Mouse (Mus musculus): ENCODE results near the gene Gm11060. TPM values are rescaled to one million over a fixed set of nuclear protein-coding genes. Genes with fewer than 3 reads are reported as not detected.

Gm11060 gene
- not detected in 2 replicates for polyA plus RNA-seq (2015; fragmentation: Nextera tagmentation; extraction: Ambion mirVana)

GRCm38 (mm10) chr2:105091718-105092117 is at the start of gene Gm11060:
Gm11060 (plus strand) TSS chr2:105092018.
- no peak for ATAC-seq
- no peak within 1 kb of the TSS for H3K27ac ChIP-seq (ENCODE audit: low read length)

GRCm38 (mm10) chr2:105043152-105043551 is 48.7 kb upstream of the Gm11060 start:
- Histone ChIP-seq H3K4me2 (ENCODE audit: low read depth, low read length) (no peak overlapping the region), H3K9ac (ENCODE audit: low read depth, low read length) (no peak overlapping the region), H3K36me3 (ENCODE audit: control insufficient read depth, insufficient read depth, low read length) (no peaks in the 10 kb centered on the region), H3K27ac (ENCODE audit: low read length) (no peak overlapping the region), H3K4me1 (ENCODE audit: control insufficient read depth, insufficient read depth, low read length) (no peaks in the 10 kb centered on the region), H3K9me3 (ENCODE audit: control insufficient read depth, low read length) (no peaks in the 10 kb centered on the region), H3K27me3 (replicated peaks; ENCODE audit: control insufficient read depth, insufficient read depth, low read length) (0 out of 2 replicates have a peak, but pooled peaks cover 2% of the 10 kb centered on the region), H3K4me3 (ENCODE audit: low read length) (no peak overlapping the region)
- WGBS, result 63% methylated on average over 4 of the region's 4 CpGs
- ATAC-seq, result no peak

More at GRCm38 (mm10) chr2:105091718-105092117, at the start of gene Gm11060:
- no peaks in the 10 kb centered on the region for H3K27me3 ChIP-seq (replicated peaks; ENCODE audit: control insufficient read depth, insufficient read depth, low read length)
- WGBS, result 85% methylated on average over 2 of the region's 2 CpGs
- no peaks in the 10 kb centered on the region for H3K9me3 ChIP-seq (ENCODE audit: control insufficient read depth, low read length)
- no peak within 1 kb of the TSS for H3K4me3 ChIP-seq (ENCODE audit: low read length)
- H3K4me2 ChIP-seq (ENCODE audit: low read depth, low read length), result no peak within 1 kb of the TSS
- H3K36me3 ChIP-seq (ENCODE audit: control insufficient read depth, insufficient read depth, low read length), result no peaks in the 10 kb centered on the region
- peaks cover 5% of the 10 kb centered on the region for H3K4me1 ChIP-seq (ENCODE audit: control insufficient read depth, insufficient read depth, low read length)
- no peak within 1 kb of the TSS for H3K9ac ChIP-seq (ENCODE audit: low read depth, low read length)

GRCm38 (mm10) chr2:105048301-105048700 is 43.5 kb upstream of the Gm11060 start:
- Histone ChIP-seq H3K27me3 (replicated peaks; ENCODE audit: control insufficient read depth, insufficient read depth, low read length) (no peaks in the 10 kb centered on the region), H3K9me3 (ENCODE audit: control insufficient read depth, low read length) (no peaks in the 10 kb centered on the region), H3K36me3 (ENCODE audit: control insufficient read depth, insufficient read depth, low read length) (no peaks in the 10 kb centered on the region), H3K4me1 (ENCODE audit: control insufficient read depth, insufficient read depth, low read length) (no peaks in the 10 kb centered on the region), H3K27ac (ENCODE audit: low read length) (no peak overlapping the region), H3K4me2 (ENCODE audit: low read depth, low read length) (no peak overlapping the region), H3K4me3 (ENCODE audit: low read length) (no peak overlapping the region), H3K9ac (ENCODE audit: low read depth, low read length) (no peak overlapping the region)
- ATAC-seq, result no peak
- WGBS, result 48% methylated on average over 1 of the region's 1 CpGs

- H3K4me3 ChIP-seq (ENCODE audit: low read length), result no peak overlapping the region
- 51% methylated on average over 1 of the region's 1 CpGs for WGBS
- no peaks in the 10 kb centered on the region for H3K9me3 ChIP-seq (ENCODE audit: control insufficient read depth, low read length)
- peak; percentile 91 for ATAC-seq
- no peak overlapping the region for H3K4me2 ChIP-seq (ENCODE audit: low read depth, low read length)
- H3K27ac ChIP-seq (ENCODE audit: low read length), result no peak overlapping the region
- H3K27me3 ChIP-seq (replicated peaks; ENCODE audit: control insufficient read depth, insufficient read depth, low read length), result no peaks in the 10 kb centered on the region
- H3K4me1 ChIP-seq (ENCODE audit: control insufficient read depth, insufficient read depth, low read length), result peaks cover 4% of the 10 kb centered on the region; the same call in 1 of the 2 replicates
- H3K36me3 ChIP-seq (ENCODE audit: control insufficient read depth, insufficient read depth, low read length), result no peaks in the 10 kb centered on the region
- H3K9ac ChIP-seq (ENCODE audit: low read depth, low read length), result no peak overlapping the region
Measured at GRCm38 (mm10) chr2:105055529-105055928, 36.3 kb upstream of the Gm11060 start.

GRCm38 (mm10) chr2:105058577-105059116 is 33.2 kb upstream of the Gm11060 start:
- no peaks in the 10 kb centered on the region for H3K36me3 ChIP-seq (ENCODE audit: control insufficient read depth, insufficient read depth, low read length)
- ATAC-seq, result no peak
- peaks cover 4% of the 10 kb centered on the region; the same call in 1 of the 2 replicates for H3K4me1 ChIP-seq (ENCODE audit: control insufficient read depth, insufficient read depth, low read length)
- H3K27ac ChIP-seq (ENCODE audit: low read length), result no peak overlapping the region
- no peak overlapping the region for H3K9ac ChIP-seq (ENCODE audit: low read depth, low read length)
- WGBS, result 60% methylated on average over 7 of the region's 7 CpGs
- H3K4me2 ChIP-seq (ENCODE audit: low read depth, low read length), result no peak overlapping the region
- H3K9me3 ChIP-seq (ENCODE audit: control insufficient read depth, low read length), result no peaks in the 10 kb centered on the region
- no peaks in the 10 kb centered on the region for H3K27me3 ChIP-seq (replicated peaks; ENCODE audit: control insufficient read depth, insufficient read depth, low read length)
- no peak overlapping the region for H3K4me3 ChIP-seq (ENCODE audit: low read length)

GRCm38 (mm10) chr2:105062741-105063372 is 29.0 kb upstream of the Gm11060 start:
- H3K9me3 ChIP-seq (ENCODE audit: control insufficient read depth, low read length), result no peaks in the 10 kb centered on the region
- whole genome bisulfite sequencing, result 48% methylated on average over 7 of the region's 7 CpGs
- H3K9ac ChIP-seq (ENCODE audit: low read depth, low read length), result no peak overlapping the region
- no peak overlapping the region for H3K4me3 ChIP-seq (ENCODE audit: low read length)
- H3K27me3 ChIP-seq (replicated peaks; ENCODE audit: control insufficient read depth, insufficient read depth, low read length), result no peaks in the 10 kb centered on the region
- H3K36me3 ChIP-seq (ENCODE audit: control insufficient read depth, insufficient read depth, low read length), result no peaks in the 10 kb centered on the region
- no peak overlapping the region for H3K4me2 ChIP-seq (ENCODE audit: low read depth, low read length)
- ATAC-seq, result no peak
- no peaks in the 10 kb centered on the region for H3K4me1 ChIP-seq (ENCODE audit: control insufficient read depth, insufficient read depth, low read length)
- H3K27ac ChIP-seq (ENCODE audit: low read length), result no peak overlapping the region

GRCm38 (mm10) chr2:105072496-105072895 is 19.3 kb upstream of the Gm11060 start:
- Histone ChIP-seq H3K36me3 (ENCODE audit: control insufficient read depth, insufficient read depth, low read length) (no peaks in the 10 kb centered on the region), H3K4me3 (ENCODE audit: low read length) (no peak overlapping the region), H3K4me2 (ENCODE audit: low read depth, low read length) (no peak overlapping the region), H3K9me3 (ENCODE audit: control insufficient read depth, low read length) (no peaks in the 10 kb centered on the region), H3K27ac (ENCODE audit: low read length) (no peak overlapping the region), H3K27me3 (replicated peaks; ENCODE audit: control insufficient read depth, insufficient read depth, low read length) (no peaks in the 10 kb centered on the region), H3K9ac (ENCODE audit: low read depth, low read length) (no peak overlapping the region), H3K4me1 (ENCODE audit: control insufficient read depth, insufficient read depth, low read length) (no peaks in the 10 kb centered on the region)
- WGBS, result 74% methylated on average over 4 of the region's 4 CpGs
- no peak for ATAC-seq

GRCm38 (mm10) chr2:105074196-105074595 is 17.6 kb upstream of the Gm11060 start:
- H3K27me3 ChIP-seq (replicated peaks; ENCODE audit: control insufficient read depth, insufficient read depth, low read length), result no peaks in the 10 kb centered on the region
- 47% methylated on average over 4 of the region's 4 CpGs for WGBS
- H3K4me3 ChIP-seq (ENCODE audit: low read length), result no peak overlapping the region
- no peak overlapping the region for H3K9ac ChIP-seq (ENCODE audit: low read depth, low read length)
- no peak for ATAC-seq
- H3K4me1 ChIP-seq (ENCODE audit: control insufficient read depth, insufficient read depth, low read length), result no peaks in the 10 kb centered on the region
- H3K36me3 ChIP-seq (ENCODE audit: control insufficient read depth, insufficient read depth, low read length), result no peaks in the 10 kb centered on the region
- H3K9me3 ChIP-seq (ENCODE audit: control insufficient read depth, low read length), result no peaks in the 10 kb centered on the region
- no peak overlapping the region for H3K4me2 ChIP-seq (ENCODE audit: low read depth, low read length)
- H3K27ac ChIP-seq (ENCODE audit: low read length), result no peak overlapping the region

- Histone ChIP-seq H3K4me2 (ENCODE audit: low read depth, low read length) (no peak overlapping the region), H3K9me3 (ENCODE audit: control insufficient read depth, low read length) (no peaks in the 10 kb centered on the region), H3K4me3 (ENCODE audit: low read length) (no peak overlapping the region), H3K36me3 (ENCODE audit: control insufficient read depth, insufficient read depth, low read length) (no peaks in the 10 kb centered on the region), H3K27me3 (replicated peaks; ENCODE audit: control insufficient read depth, insufficient read depth, low read length) (no peaks in the 10 kb centered on the region), H3K27ac (ENCODE audit: low read length) (no peak overlapping the region), H3K9ac (ENCODE audit: low read depth, low read length) (no peak overlapping the region), H3K4me1 (ENCODE audit: control insufficient read depth, insufficient read depth, low read length) (no peaks in the 10 kb centered on the region)
- 59% methylated on average over 5 of the region's 5 CpGs for WGBS
- no peak for ATAC-seq
Measured at GRCm38 (mm10) chr2:105075809-105076208, 16.0 kb upstream of the Gm11060 start.
